Mouse (Mus musculus): ENCODE measurements around the gene Klhl29.

Klhl29 gene

DNA sequence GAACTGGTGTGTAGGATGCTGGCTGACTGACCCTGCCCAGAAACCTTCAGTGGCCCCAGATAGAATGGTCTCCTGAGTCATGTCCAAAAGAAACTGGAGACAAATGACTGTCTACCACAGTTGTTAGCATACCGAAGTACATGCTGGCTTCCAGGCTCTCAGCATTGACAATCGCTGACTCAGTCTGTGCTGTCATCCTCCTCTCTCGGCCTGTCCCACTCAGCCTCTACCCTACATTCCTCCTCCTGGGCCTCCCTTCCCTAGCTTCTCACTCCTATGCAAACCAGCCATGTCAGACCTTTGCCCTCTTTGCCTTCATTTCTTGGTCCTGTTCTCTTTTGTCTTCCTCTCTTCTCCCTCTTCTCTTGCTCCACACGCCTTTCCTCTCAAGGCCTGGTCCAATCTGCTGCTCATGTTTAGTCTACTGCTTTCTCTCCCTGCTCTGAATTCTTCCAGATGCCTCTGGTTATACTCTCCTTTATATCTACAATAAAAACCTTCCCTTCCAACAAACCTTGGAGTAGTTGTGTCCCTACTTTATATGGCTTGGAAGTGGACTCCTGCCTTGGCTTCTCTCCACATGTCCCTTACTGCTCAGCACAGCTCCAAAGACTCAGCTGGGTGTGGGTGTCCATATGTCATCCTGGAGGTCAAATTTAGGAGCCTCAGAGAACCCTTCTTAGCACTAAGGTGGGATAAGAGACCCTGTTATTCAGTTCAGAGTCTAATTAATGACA lies 121.1 kb downstream of the Klhl29 start:
- no peak for DNase-seq (ENCODE audit: low spot score in 2 of 2)

DNA sequence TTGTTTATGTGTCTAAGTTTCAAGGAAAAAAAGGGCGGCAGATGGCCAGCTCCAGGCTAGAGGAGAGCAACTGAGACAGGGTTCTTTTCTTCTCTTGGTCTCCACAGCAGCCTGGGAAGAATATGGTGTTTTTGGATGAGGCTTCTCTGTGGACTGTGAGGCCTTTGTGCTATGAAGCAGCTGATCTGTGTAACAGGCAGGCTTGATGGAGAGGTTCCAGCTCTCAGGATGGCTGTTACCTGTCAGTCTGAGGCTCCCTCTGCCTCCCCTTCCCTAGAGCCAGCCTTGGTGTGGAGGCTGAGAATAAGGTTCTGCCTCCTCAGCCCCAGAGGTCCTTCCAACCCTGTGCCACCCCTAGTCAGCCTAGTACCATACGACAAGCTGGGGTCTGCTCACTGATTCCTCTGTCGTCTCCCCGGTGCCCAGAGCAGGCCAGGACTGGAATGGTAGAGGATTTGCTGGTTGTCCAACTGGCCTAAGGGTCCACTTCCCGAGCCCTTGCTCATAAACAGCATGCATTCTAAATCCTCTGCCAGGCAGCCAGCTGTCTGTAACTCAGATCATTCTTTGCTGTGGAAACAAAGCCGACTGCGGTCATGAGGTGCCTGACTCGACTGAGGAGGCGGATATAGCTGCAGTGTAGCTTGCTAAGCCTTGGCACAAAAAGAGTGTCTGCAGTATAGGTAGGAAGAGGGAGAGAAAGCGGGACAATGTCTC lies 122.0 kb downstream of the Klhl29 start:
- DNase-seq (ENCODE audit: low spot score in 2 of 2): no peak

DNA sequence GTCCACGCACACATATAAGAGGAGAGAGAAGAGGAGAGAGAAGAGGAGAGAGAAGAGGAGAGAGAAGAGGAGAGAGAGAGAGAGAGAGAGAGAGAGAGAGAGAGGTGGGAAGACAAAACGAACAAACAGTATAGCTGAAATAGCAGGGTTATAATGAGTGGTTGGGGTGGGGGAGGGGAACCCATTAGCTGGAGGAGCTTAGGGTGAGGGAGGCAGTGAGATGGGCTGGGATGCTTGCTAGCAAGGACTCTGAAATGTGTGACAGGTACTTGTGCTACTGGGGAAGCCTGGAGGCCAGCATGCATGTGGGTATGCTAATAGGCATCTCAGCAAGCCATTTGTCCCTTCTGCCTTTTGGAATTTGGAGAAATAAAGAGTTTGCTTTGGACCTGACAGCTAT lies 122.9 kb downstream of the Klhl29 start:
- no peak for DNase-seq (ENCODE audit: low spot score in 2 of 2)

DNA sequence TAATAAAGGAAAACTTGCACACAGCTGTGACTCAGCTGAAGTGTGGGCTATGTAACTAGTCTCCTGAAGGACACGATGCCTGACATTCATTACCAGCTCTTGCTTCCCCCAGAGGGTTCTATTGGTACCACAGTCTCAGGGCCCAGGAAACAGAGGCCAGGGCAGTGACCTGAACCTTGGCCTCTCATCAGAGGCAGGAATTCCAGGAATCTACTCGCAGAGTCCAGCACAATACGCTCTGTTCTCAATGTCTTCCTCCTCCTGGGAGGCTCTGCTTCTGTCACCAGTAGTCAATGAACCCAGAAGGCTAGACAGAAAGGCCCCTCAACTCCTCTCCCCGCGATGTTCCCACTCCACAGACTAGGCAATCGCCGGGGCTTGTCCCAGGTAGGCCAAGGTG lies 125.4 kb downstream of the Klhl29 start:
- no peak for DNase-seq (ENCODE audit: low spot score in 2 of 2)

DNA sequence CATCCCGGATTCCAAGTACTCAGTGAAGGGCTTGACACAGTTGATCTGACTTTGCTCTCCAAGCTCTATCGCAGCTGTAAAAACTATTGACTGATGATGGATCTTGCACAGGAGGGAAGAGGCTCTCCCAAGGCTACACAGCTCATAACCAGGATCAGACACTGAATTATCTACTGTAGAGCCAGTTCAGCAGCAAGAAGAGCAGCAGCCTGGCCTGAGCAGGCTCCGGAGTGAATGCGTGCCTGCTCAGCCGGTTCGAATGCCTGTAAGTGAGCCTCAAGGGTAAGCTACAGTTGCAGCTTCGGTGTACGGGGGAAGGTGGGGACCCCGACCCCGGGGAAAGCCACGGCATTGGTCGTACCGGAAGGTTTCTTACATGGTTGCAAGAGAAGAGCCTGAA lies 126.4 kb downstream of the Klhl29 start:
- DNase-seq (ENCODE audit: low spot score in 2 of 2): no peak

DNA sequence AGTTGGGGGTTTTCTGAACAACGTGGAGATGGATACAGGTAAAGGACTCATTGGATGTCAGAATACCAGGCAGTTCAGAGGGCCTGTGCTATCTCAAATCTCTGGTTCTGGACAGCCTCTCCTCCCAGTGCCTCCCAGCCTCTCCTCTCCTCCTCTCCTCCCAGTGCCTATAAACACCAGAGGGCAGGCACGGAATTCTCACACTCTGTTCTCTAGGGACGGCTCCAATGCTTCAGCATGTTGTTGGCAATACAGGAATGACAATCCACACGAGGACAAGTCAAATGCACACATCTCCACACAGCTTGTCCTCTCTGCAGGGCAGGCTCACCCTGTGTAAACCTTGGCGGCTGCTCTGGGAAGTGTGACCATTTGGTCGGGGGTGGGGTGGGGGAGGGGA lies 128.0 kb downstream of the Klhl29 start:
- no peak for DNase-seq (ENCODE audit: low spot score in 2 of 2)

DNA sequence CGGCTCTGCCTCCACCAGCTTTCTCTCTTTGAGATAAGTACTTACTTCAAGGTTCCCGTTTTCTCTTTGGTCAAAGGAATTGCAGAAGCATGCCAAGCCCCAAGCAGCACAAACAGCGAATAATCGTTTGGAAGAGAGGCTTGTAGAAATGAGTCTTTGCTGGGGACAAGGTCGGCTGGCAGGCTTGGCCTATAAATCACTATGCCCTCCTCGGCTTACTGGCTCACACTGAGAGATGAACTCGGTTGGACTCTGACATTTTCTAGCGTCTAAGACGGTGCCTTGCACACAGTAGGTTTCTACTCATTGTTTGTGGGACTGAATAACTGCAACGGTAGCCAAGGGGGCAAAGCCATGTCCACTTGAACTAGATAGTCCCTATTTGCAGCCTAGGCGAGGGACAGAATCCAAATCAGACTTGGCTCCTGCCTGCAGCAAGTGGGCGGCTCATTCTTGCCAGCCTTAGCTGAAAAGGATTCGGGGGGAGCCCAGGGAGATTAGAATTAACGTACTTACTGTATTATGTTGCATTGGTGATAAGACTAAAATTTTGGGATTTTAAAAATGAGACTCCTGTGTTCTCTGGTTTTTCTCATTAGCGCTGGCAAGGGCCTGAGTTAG lies 128.7 kb downstream of the Klhl29 start:
- DNase-seq (ENCODE audit: low spot score in 2 of 2): no peak

DNA sequence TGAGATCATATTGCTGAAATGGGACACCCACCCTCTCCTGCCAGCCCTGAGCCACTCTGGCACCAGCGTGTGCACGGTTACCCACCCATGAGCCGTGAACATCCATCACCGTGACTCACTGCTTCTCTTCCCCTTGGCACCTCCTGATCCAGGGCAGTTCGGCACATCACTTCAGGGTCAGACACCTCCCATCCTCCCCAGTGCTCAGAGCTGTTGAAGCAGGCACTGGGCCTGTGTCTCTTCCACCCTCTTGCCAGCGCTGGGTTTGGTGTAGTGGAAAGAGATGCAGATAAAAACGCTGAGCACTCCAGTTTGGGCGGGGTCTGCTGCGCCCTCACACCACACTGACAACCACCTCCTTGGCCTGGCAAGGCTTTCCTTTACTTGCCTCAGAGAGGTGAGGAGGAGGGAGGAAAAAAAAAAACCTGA lies 129.3 kb downstream of the Klhl29 start:
- DNase-seq (ENCODE audit: low spot score in 2 of 2): no peak

DNA sequence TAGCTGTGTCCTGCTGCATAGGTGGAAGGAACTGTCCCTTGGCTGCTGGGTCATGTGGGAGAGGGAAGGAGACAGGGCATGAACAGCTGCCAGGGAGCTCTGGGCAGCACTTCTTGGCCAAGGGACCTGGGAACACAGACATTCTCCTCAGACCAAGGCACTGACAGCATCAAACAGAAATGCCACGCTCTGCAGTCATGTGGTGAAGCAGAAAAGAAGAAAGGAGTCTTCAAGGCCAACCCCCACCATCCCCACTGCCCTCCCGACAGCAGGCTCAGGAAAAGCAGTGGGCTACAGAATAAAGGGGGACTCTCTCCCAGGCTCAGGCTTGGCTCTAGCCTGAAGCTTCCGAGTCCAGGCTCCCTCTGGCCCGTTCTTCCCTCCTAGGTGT lies 130.3 kb downstream of the Klhl29 start:
- no peak for DNase-seq (ENCODE audit: low spot score in 2 of 2)

DNA sequence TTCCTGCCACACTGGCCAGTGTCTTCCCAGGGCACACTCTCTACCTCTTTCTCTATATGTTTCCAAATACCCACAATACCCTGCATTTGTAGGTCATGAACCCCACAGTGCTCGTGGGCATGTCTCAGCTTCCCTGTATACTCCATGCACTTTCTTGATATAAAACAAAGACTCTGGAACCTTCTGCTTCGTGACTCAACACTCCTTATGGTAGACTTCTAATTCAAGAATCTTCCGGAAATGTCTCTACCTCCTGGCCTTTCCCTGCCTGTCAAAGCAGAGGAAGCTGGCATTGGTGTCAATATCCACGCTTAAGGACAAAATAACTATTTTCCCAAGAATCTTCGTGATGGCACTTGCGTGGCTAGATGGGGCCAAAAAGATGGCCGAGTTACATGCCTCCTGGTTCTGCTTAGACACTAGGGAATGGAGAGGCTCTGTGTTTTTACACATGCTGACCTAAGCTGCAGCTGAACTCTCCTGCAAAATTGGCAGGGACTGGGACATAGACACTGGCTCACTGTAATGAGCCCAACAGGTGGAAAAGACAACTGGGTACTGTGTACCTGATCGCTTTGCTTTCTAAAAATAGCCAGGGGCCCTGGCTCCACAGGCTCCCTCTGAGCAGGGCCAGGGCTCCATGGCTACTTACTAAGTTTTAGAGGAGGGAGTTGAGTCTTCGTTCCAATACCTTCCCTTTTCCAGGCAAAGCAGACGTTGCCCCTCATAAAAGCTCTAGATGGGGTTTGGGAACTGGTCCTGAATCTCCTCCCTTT lies 130.9 kb downstream of the Klhl29 start:
- DNase-seq (ENCODE audit: low spot score in 2 of 2): no peak

DNA sequence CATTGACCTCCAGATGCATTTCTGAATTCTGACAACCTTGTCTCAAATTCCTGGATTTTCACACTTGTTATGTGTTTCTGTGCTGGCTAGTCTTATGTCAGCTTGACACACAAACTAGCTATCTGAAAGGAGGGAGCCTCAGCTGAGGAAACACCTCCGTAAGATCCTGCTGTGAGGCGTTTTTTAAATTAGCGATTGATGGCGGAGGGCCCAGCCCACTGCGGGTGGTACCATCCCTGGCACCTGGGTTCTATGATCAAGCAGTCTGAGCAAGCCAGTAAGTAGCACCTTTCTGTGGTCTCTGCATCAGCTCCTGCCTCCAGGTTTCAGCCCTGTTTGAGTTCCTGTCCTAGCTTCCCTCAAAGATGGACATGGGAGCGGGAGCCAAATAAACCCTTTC lies 131.6 kb downstream of the Klhl29 start:
- DNase-seq (ENCODE audit: low spot score in 2 of 2): no peak

DNA sequence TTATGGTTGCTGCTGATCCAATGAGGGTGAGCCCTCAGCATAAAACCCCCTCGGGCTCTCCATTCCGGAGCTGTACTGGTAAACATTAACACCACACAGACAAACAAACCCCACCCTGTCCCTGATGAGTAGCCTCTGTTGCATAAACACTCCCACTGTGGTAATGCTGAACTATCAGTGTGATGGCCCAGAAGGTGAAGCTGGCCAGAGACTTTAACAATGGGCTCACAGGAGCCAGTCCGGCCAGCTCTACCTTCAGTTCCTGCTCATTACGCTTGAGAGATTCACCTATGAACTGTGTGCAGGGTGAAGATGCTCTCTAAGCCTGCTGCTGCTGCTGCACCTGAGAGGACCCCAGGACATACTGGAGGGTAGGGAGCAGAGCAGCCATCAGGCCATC lies 132.0 kb downstream of the Klhl29 start:
- DNase-seq (ENCODE audit: low spot score in 2 of 2): no peak

DNA sequence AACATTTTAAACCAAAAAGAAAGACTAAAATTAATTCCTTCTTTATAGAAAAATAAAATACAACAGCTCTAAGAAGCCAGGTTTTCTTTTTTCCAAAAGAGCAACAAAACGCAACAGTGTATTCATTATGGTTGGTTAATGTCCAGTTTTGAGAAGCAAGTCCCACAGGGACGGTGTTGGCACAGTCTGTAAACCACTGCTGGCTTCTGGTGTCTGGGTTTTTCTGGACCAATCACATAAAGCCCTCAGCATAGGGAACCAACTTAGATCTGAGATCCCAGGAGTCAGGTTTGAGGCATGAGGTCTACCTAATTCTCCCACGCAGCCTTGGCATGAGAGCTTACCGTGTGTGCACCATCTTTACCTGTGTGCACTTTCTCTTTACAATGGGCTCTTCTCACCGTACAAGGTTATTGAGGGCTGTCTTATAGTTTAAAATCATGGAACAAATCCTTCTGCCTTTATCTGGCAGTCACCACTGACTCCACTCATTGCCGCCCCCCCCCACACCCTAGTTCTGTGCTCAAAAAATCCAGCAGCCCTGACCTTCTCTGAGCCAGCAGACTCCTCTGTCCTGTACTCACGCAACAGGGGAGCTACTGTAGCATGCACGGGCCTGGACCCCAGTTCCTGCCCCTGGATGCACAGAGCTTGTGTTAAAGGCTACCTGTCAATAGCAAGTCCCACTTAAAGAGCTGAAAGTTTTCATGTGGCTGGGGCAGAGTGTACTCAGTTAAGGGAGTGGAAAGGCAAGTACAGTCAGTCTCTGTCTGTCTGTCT lies 132.7 kb downstream of the Klhl29 start:
- no peak for DNase-seq (ENCODE audit: low spot score in 2 of 2)

DNA sequence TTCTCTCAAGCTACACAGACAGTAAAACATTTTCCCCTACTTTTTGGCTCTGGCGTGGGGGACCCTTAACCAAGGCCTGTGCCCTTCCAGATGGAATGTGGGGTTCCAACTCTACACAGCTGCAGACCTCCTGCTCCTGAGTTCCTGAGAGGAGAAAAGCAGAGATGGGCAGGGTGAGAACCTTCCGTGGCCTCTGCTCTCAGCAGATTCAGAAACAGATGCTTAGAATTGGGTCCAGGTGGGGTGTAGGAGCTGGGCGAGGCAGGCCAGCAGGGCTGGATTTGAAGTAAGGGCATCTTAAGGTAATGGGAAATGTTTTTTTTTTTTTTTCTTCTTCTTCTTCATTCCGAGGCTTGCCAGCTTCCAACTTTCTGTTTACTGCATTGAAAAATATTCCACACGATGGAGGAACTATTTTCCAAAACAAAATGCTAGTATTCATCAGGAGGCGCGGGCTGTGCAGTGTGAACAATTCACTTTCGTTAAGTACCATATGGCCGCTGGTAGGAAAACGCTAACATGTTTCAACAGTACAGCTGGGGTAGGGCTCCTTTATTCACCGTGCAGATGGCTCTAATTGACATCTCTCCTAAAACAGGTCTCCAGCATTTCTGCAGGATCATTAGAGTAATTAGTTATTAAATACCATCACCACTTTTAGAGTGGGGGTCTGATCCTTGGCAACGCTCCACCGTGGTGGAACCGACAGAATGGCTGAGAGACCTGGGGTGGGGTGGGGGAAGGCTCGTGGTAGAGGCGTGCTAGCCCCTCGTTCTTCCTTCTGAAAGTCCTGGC lies 135.8 kb downstream of the Klhl29 start:
- DNase-seq (ENCODE audit: low spot score in 2 of 2): no peak

DNA sequence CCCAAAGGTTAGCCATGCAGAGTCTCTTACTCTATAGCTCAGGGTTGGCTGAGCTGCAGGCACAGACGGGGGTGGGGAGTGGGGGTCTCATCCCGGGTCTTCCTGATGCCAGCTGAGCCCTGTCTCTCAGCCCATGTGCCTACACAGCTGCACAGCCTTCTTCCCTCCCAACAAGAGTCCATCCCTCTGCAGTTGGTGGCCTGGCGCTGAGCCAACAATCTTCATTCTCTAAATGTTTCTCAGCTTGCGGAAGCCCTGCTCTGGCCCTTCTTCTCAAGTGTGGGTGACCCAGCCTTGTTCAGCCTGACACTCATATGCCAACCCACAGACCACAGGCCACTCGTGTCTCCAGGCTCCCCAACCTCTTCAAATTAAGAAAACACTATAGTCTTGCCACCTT lies 138.4 kb downstream of the Klhl29 start:
- DNase-seq (ENCODE audit: low spot score in 2 of 2): peak in 1 of 2 experiments; percentile 15

DNA sequence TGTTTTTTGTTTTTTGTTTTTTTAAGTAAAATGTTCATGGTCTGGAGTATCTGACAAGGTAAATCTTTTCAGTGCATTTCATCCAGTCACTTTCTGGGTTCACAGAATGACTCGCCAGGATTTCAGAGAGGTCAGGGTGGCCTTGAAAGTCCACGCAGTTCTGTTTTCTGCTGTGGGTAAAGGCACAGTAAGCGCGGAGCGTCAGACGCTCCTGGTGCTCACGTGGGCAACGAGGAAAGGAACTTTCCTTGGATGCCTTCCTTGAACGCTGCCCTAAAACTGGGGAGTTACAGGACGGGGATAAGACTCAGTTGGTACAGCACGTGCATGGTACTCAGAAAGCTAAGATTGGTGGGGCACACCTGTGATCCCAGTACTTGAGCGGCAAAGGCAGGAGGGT lies 139.9 kb downstream of the Klhl29 start:
- no peak for DNase-seq (ENCODE audit: low spot score in 2 of 2)

DNA sequence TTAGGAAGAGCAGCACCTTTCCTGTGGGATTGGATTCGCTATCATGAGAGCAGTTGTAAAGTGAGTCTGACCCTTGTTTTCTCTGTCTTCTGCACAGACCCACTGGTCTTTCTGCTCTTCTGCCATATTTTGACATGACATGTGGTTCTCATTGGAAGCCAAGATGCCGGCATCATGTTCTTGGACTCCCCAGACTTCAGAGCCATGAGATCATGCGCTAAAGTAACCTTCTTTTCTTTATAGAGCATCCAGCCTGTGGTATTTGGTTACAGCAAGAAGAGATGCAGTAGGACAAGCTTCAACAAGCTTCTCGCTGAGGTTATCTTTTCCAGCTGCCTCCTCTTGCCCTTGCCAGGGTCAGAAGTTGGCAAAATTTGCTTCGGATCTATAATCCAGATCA lies 145.0 kb downstream of the Klhl29 start:
- DNase-seq (ENCODE audit: low spot score in 2 of 2): no peak

DNA sequence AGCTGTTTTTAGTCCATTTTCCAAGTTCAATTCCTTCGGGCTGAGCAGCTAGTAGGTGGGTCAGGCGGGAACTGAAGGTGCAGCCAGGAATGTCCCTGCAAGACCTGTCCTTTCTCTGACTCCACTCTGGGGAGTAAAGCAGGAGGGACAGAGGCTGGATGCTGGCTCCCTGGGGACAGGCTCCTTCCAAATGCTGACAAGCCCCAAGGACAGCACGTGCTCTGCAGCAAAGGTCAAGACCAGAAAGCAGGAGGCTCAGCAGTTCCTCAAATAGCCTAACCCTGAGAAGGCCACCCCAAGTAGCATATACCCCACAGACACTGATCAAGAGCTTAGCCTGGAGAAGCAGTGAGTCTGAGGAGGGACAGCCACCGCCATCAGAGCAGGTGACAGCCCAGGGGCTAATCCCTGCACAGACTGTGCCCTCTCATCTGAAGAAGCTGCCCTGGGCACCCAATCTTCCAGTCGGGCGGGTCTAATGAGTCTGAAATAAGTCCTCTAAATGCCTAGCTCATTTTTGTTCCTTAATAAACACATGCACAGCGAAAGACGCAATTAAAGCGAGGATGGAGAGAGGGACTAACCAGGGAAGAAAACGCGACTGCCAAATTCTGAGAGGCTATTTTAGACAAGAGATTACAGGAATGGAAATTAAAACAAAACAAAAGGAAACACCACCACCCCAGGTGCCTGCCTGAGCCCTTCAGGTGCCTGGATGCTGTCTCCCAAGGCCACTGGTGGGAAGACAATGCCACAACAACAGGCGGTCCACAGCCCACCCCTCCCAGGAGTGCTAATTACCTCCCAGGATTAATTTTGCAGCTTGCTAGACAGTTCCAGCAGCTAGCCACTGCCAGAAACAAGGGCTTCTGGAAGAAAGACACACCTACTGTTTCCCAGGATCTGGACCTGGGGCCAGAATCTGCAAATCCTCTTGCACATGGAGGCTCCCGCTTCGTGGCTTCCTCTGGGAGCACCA lies 148.5 kb downstream of the Klhl29 start:
- DNase-seq (ENCODE audit: low spot score in 2 of 2): no peak

DNA sequence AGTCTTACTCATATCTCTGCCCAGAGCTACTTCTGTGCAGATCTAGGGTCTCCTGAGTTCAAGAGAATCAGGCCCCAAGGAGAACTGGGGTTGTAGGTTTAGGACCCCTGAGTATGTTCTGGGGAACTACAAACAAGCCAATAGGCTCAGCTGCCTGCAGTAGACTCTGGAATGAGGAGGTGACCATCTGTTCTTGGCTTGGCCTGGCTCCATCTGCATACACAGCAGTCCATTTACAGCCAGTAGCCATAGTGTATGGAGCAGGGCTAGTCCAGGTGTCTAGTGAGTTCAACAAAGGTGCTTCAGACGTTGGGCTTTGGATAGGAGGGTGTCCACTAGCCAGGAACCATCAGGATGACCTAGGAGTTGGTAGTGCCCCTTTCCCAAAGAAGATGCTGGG lies 151.9 kb downstream of the Klhl29 start:
- no peak for DNase-seq (ENCODE audit: low spot score in 2 of 2)
